Comparison of ENCODE assay signal across 27 mouse cellular contexts in the genomic region with DNA sequence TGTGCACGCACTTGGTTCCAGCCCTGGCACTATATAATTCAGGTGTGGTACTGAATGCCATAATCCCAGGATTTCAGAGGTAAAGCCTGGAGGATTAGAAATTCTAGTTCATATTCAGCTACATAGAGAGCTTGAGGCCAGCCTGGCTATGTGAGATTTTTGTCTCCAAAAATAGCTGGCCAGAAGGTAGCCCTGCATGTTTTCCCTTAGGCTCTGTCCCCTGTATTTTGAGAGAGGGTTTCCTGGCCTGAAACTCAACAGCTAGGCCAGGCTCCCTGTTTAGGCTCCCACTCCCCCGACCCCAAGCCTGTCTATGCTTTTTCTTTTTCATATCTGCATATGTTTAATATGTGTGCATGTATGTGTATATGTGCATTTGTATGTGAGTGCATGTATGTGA. TPM values are rescaled to one million over a fixed set of nuclear protein-coding genes. Genes with fewer than 3 reads are reported as not detected.
DNase-seq lines count a peak whose midpoint lies in the region; ATAC-seq lines count a peak whose summit lies in the region.
"Had no signal": no experiment of that assay in that cellular context is flagged by ENCODE, and none has a peak within 500 bp of the region (broad histone marks: within the 10 kb centered on the region; RNA-seq: fewer than 3 reads in every experiment).

No protein-coding gene starts in this region.

- no peak for ATAC-seq in heart, embryonic 14.5 days (ENCODE audit: insufficient number of reproducible peaks, insufficient read depth, low FRiP score, low read depth)
- no peak for ATAC-seq in hindbrain, embryonic 14.5 days (ENCODE audit: low FRiP score)
- ATAC-seq: forebrain, embryonic 16.5 days; hindbrain, postnatal 0 days; intestine, postnatal 0 days; Patski had no signal

- H3K4me3 ChIP-seq in heart, embryonic 14.5 days (ENCODE audit: control insufficient read depth in 1 of 2, insufficient read depth in 1 of 2, low read depth in 1 of 2, low read length in 2 of 2), result no peak overlapping the region
- no peak overlapping the region for H3K4me3 ChIP-seq in limb, embryonic 10.5 days
- H3K4me3 ChIP-seq in hindbrain, embryonic 14.5 days (replicated peaks; ENCODE audit: low read length), result no peak overlapping the region
- H3K4me3 ChIP-seq: forebrain, embryonic 10.5 days; liver, embryonic 13.5 days had no signal

- H3K27ac ChIP-seq in heart, embryonic 14.5 days (replicated peaks in 1 of 2; ENCODE audit: control insufficient read depth in 1 of 2, insufficient read depth in 1 of 2, low read depth in 2 of 2, low read length in 2 of 2), result peak overlapping the region; percentile 43 to 55
- peak overlapping the region; percentile 37; the same call in 1 of the 2 replicates for H3K27ac ChIP-seq in limb, embryonic 10.5 days
- no peak overlapping the region for H3K27ac ChIP-seq in hindbrain, embryonic 14.5 days
- H3K27ac ChIP-seq: forebrain, embryonic 10.5 days; hindbrain, postnatal 0 days; liver, embryonic 13.5 days had no signal

- H3K36me3 ChIP-seq in heart, embryonic 14.5 days (ENCODE audit: control insufficient read depth, insufficient read depth, low read length), result no peaks in the 10 kb centered on the region
- peaks cover 26% of the 10 kb centered on the region for H3K36me3 ChIP-seq in limb, embryonic 10.5 days
- no peaks in the 10 kb centered on the region for H3K36me3 ChIP-seq in hindbrain, embryonic 14.5 days (replicated peaks; ENCODE audit: control insufficient read depth, insufficient read depth)
- H3K36me3 ChIP-seq: forebrain, embryonic 10.5 days; G1E; liver, embryonic 13.5 days had no signal

- no peaks in the 10 kb centered on the region for H3K27me3 ChIP-seq in heart, embryonic 14.5 days (ENCODE audit: control insufficient read depth, insufficient read depth, low read length)
- no peaks in the 10 kb centered on the region for H3K27me3 ChIP-seq in limb, embryonic 10.5 days (ENCODE audit: low read depth, poor library complexity, severe bottlenecking)
- H3K27me3 ChIP-seq in hindbrain, embryonic 14.5 days (ENCODE audit: control insufficient read depth, insufficient read depth, low read length), result no peaks in the 10 kb centered on the region
- H3K27me3 ChIP-seq: CH12.LX; liver, embryonic 13.5 days; Patski had no signal

- H3K9me3 ChIP-seq in heart, embryonic 14.5 days (ENCODE audit: control insufficient read depth, low read length), result peaks cover 9% of the 10 kb centered on the region; the same call in 1 of the 2 replicates
- peaks cover 6% of the 10 kb centered on the region; the same call in 1 of the 2 replicates for H3K9me3 ChIP-seq in limb, embryonic 10.5 days (replicated peaks)
- H3K9me3 ChIP-seq in hindbrain, embryonic 14.5 days (ENCODE audit: control insufficient read depth, low read length), result peaks cover 5% of the 10 kb centered on the region; the same call in 1 of the 2 replicates

- DNase-seq in heart, postnatal 4 days, result no peak
- DNase-seq in cerebellum, adult 11-12 months, result peak; percentile 61
- DNase-seq in cerebellum, adult 9-10 months, result peak; percentile 79
- DNase-seq in limb, embryonic 10.5 days (ENCODE audit: low spot score), result no peak
- DNase-seq in right cerebral cortex, postnatal 25 days, result no peak
- no peak for DNase-seq in hindbrain, embryonic 14.5 days (ENCODE audit: low spot score)
- DNase-seq: adrenal gland, postnatal 36 days; B cell, adult 2 months; gastrocnemius, postnatal 14 days; heart, adult 11 months; kidney, postnatal 36 days; layer of hippocampus, postnatal 36 days; liver, embryonic 13.5 days; lung, adult 2 months; lung, postnatal 14 days; right cerebral cortex, postnatal 14 days; spleen, adult 18-20 months; thymus, postnatal 14 days had no signal

- H3K4me1 ChIP-seq in heart, embryonic 14.5 days (ENCODE audit: control insufficient read depth in 2 of 2, insufficient read depth in 2 of 2, low read length in 2 of 2), result peaks cover 2 to 28% of the 10 kb centered on the region in 2 experiments
- H3K4me1 ChIP-seq in limb, embryonic 10.5 days, result peaks cover 72% of the 10 kb centered on the region
- H3K4me1 ChIP-seq in hindbrain, embryonic 14.5 days (replicated peaks; ENCODE audit: control insufficient read depth, insufficient read depth, low read length), result peaks cover 18% of the 10 kb centered on the region; the same call in 1 of the 2 replicates
- H3K4me1 ChIP-seq: liver, embryonic 13.5 days had no signal

- no peak overlapping the region for H3K9ac ChIP-seq in heart, embryonic 14.5 days (ENCODE audit: low read length)
- H3K9ac ChIP-seq in hindbrain, embryonic 14.5 days, result no peak overlapping the region
- H3K9ac ChIP-seq: liver, embryonic 13.5 days had no signal

- 59% methylated on average over 2 of the region's 2 CpGs for WGBS in heart, embryonic 14.5 days
- WGBS in limb, embryonic 10.5 days, result 86% methylated on average over 2 of the region's 2 CpGs
- 82% methylated on average over 2 of the region's 2 CpGs for WGBS in hindbrain, embryonic 14.5 days

- H3K4me2 ChIP-seq in heart, embryonic 14.5 days (ENCODE audit: low read length), result peak overlapping the region; percentile 8; the same call in 1 of the 2 replicates
- no peak overlapping the region for H3K4me2 ChIP-seq in hindbrain, embryonic 14.5 days (replicated peaks)
- H3K4me2 ChIP-seq: liver, embryonic 13.5 days; midbrain, embryonic 11.5 days had no signal

RNA-seq across cellular contexts. Expression of gene Kif26b, which starts 34.9 kb away (rescaled TPM):
- polyA plus RNA-seq in heart, embryonic 14.5 days (2014; fragmentation: Nextera tagmentation; extraction: Ambion mirVana), result 12.7 and 14.4 TPM in 2 replicates
- total RNA-seq in heart, postnatal 4 days (2021), result 10 to 100 TPM; 21.2 to 22.7 TPM
- 18.4 and 24.8 TPM in 2 replicates for polyA plus RNA-seq in limb, embryonic 10.5 days (2016; fragmentation: Nextera tagmentation; extraction: Ambion mirVana)
- polyA plus RNA-seq in hindbrain, embryonic 14.5 days (2014; fragmentation: Nextera tagmentation; extraction: Ambion mirVana), result 15.8 and 16.1 TPM in 2 replicates
- total RNA-seq: CH12.LX had no signal

Comparison
In these comparisons a context has a peak if more than half of its experiments do, and no peak if none do; other contexts are left out.
1. DNase-seq: peak in cerebellum, adult 11-12 months (single experiment) and cerebellum, adult 9-10 months (single experiment); none in heart, postnatal 4 days (single experiment), limb, embryonic 10.5 days (single experiment), right cerebral cortex, postnatal 25 days (single experiment) and hindbrain, embryonic 14.5 days (single experiment).